In genomic region chr8:117430624-117431023, GRCm38 (mm10) we compare ENCODE assay signal across 32 mouse cellular contexts.
"Had no signal": no experiment of that assay in that cellular context is flagged by ENCODE, and none has a peak within 500 bp of the region (broad histone marks: within the 10 kb centered on the region; RNA-seq: fewer than 3 reads in every experiment).

No protein-coding gene starts in this region.

- ATAC-seq: inflammation-experienced regulatory T-cells, adult 6 months; intestine, embryonic 15.5 days; intestine, embryonic 16.5 days; intestine, postnatal 0 days had no signal

- H3K4me2 ChIP-seq: heart, embryonic 11.5 days; heart, embryonic 12.5 days; heart, embryonic 13.5 days; heart, embryonic 15.5 days; hindbrain, embryonic 12.5 days; hindbrain, embryonic 13.5 days; hindbrain, embryonic 15.5 days; intestine, embryonic 15.5 days; kidney, embryonic 15.5 days had no signal

- H3K27me3 ChIP-seq: heart, embryonic 12.5 days; heart, embryonic 13.5 days; heart, embryonic 15.5 days; hindbrain, embryonic 12.5 days; hindbrain, embryonic 13.5 days; hindbrain, embryonic 15.5 days; intestine, embryonic 15.5 days; kidney, embryonic 15.5 days had no signal

- H3K9me3 ChIP-seq: heart, embryonic 10.5 days; heart, embryonic 12.5 days; heart, embryonic 13.5 days; heart, embryonic 15.5 days; hindbrain, embryonic 10.5 days; hindbrain, embryonic 12.5 days; hindbrain, embryonic 13.5 days; hindbrain, embryonic 15.5 days; intestine, embryonic 15.5 days; kidney, embryonic 15.5 days had no signal

- H3K27ac ChIP-seq: heart, embryonic 10.5 days; heart, embryonic 13.5 days; heart, embryonic 15.5 days; hindbrain, embryonic 10.5 days; hindbrain, embryonic 12.5 days; hindbrain, embryonic 13.5 days; hindbrain, embryonic 15.5 days; hindbrain, postnatal 0 days; intestine, embryonic 15.5 days; kidney, embryonic 15.5 days; kidney, postnatal 0 days had no signal

- DNase-seq: heart, postnatal 10 days; heart, postnatal 14 days; heart, postnatal 36 days; heart, postnatal 4 days; kidney, adult 11 months; kidney, adult 18-20 months; kidney, adult 2 months; kidney, adult 8-10 months; kidney, adult 9 months; kidney, postnatal 10 days; kidney, postnatal 14 days; kidney, postnatal 36 days; kidney, postnatal 4 days; layer of hippocampus, adult 9-11 months; layer of hippocampus, postnatal 36 days had no signal

- H3K9ac ChIP-seq: heart, embryonic 12.5 days; heart, embryonic 13.5 days; heart, embryonic 15.5 days; hindbrain, embryonic 12.5 days; hindbrain, embryonic 13.5 days; hindbrain, embryonic 15.5 days; intestine, embryonic 15.5 days; kidney, embryonic 15.5 days had no signal

- H3K4me3 ChIP-seq: heart, embryonic 10.5 days; heart, embryonic 12.5 days; heart, embryonic 13.5 days; heart, embryonic 15.5 days; hindbrain, embryonic 10.5 days; hindbrain, embryonic 12.5 days; hindbrain, embryonic 13.5 days; hindbrain, embryonic 15.5 days; intestine, embryonic 15.5 days; kidney, embryonic 15.5 days; left cerebral cortex, adult 2 months had no signal

- H3K4me1 ChIP-seq: heart, embryonic 12.5 days; heart, embryonic 13.5 days; heart, embryonic 15.5 days; hindbrain, embryonic 12.5 days; hindbrain, embryonic 15.5 days; intestine, embryonic 15.5 days; kidney, embryonic 15.5 days had no signal
